ENCODE assay signal across 9 mouse cellular contexts in the genomic region with DNA sequence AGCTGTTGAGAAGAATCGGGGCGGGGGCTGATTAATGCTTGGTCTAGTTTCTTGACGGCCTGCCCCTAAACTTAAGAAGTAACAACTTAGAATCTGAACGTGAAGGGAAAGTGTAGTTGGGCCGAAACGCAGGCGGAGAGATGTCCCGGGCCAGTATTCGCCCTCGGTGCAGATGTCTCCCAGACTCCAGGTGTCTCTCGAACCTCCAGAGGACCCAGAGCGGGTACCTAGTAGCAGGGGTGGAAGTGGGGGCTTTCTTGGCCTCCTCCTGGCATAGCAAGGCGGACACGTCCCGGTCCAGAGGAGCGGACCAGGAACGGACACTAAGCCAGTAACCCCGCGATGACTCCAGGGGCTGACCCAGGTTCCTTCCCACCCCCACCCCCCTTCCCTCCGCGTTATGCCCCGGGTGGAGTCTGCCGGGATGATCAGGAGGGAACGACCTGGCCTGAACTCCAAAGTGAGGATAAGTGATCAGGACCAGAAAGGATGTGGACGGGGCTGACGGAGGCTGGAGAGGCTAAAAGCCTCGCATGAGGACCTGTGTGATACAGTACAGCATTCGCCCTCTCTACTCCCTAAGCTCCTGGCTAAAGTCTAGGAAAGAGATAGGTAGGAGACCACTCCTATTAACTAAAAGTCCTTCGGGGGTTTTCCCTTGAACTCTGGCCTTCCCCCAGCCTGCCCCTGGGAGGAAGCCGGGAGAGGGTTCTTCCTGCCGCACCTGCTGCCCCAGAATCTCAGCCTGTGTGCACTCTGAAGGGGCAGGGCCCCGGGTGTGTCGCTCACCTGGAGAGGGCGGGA. TPM values are rescaled to one million over a fixed set of nuclear protein-coding genes. Genes with fewer than 3 reads are reported as not detected.
DNase-seq lines count a peak whose midpoint lies in the region; ATAC-seq lines count a peak whose summit lies in the region.
"Had no signal": no experiment of that assay in that cellular context is flagged by ENCODE, and none has a peak within 500 bp of the region (broad histone marks: within the 10 kb centered on the region; RNA-seq: fewer than 3 reads in every experiment).

No protein-coding gene starts in this region.

- intact Hi-C loops in heart, postnatal 10 days (cut with DNase I): no loop called here
- intact Hi-C loops in left cerebral cortex, postnatal 10 days (cut with DNase I): no loop called here

- H3K27ac ChIP-seq in heart, embryonic 14.5 days (replicated peaks in 1 of 2; ENCODE audit: control insufficient read depth in 1 of 2, insufficient read depth in 1 of 2, low read depth in 2 of 2, low read length in 2 of 2): no peak overlapping the region
- no peak overlapping the region for H3K27ac ChIP-seq in hindbrain, embryonic 15.5 days (replicated peaks)
- no peak overlapping the region for H3K27ac ChIP-seq in midbrain, embryonic 14.5 days (replicated peaks; ENCODE audit: low read depth, low read length)

- peak overlapping the region; percentile 70; the same call in 1 of the 2 replicates for H3K9ac ChIP-seq in heart, embryonic 14.5 days (ENCODE audit: low read length)
- H3K9ac ChIP-seq in hindbrain, embryonic 15.5 days: no peak overlapping the region
- H3K9ac ChIP-seq in midbrain, embryonic 14.5 days (replicated peaks; ENCODE audit: low read length): no peak overlapping the region; the same call in 1 of the 2 replicates

- H3K36me3 ChIP-seq in heart, embryonic 14.5 days (ENCODE audit: control insufficient read depth, insufficient read depth, low read length): no peaks in the 10 kb centered on the region
- no peaks in the 10 kb centered on the region for H3K36me3 ChIP-seq in hindbrain, embryonic 15.5 days
- no peaks in the 10 kb centered on the region for H3K36me3 ChIP-seq in midbrain, embryonic 14.5 days (ENCODE audit: control insufficient read depth, insufficient read depth, low read length)

- no peaks in the 10 kb centered on the region for H3K9me3 ChIP-seq in heart, embryonic 14.5 days (ENCODE audit: control insufficient read depth, low read length)
- no peaks in the 10 kb centered on the region for H3K9me3 ChIP-seq in hindbrain, embryonic 15.5 days
- H3K9me3 ChIP-seq in midbrain, embryonic 14.5 days (ENCODE audit: control insufficient read depth, low read length): no peaks in the 10 kb centered on the region

- no peak for DNase-seq in heart, postnatal 10 days
- DNase-seq in MN1 (ENCODE audit: low spot score): peak; percentile 20
- DNase-seq in midbrain, embryonic 14.5 days: no peak
- no peak for DNase-seq in left cerebral cortex, postnatal 10 days (ENCODE audit: extremely low spot score in 1 of 2, low spot score in 2 of 2)
- DNase-seq in adrenal gland, adult (ENCODE audit: inconsistent age in 2 of 2, low spot score in 1 of 2): no peak

- peaks cover 29 to 34% of the 10 kb centered on the region in 2 experiments for H3K4me1 ChIP-seq in heart, embryonic 14.5 days (ENCODE audit: control insufficient read depth in 2 of 2, insufficient read depth in 2 of 2, low read length in 2 of 2)
- H3K4me1 ChIP-seq in hindbrain, embryonic 15.5 days (replicated peaks): peaks cover 23% of the 10 kb centered on the region
- H3K4me1 ChIP-seq in midbrain, embryonic 14.5 days (ENCODE audit: control insufficient read depth, insufficient read depth, low read length): peaks cover 6% of the 10 kb centered on the region

- peaks cover 6% of the 10 kb centered on the region; the same call in 1 of the 2 replicates for H3K27me3 ChIP-seq in heart, embryonic 14.5 days (ENCODE audit: control insufficient read depth, insufficient read depth, low read length)
- peaks cover 41% of the 10 kb centered on the region for H3K27me3 ChIP-seq in hindbrain, embryonic 15.5 days
- H3K27me3 ChIP-seq in midbrain, embryonic 14.5 days (ENCODE audit: control insufficient read depth, insufficient read depth, low read length): peaks cover 38% of the 10 kb centered on the region

- 7% methylated on average over 33 of the region's 34 CpGs for WGBS in heart, embryonic 14.5 days
- 4% methylated on average over 34 of the region's 34 CpGs for WGBS in hindbrain, embryonic 15.5 days
- WGBS in midbrain, embryonic 14.5 days: 5% methylated on average over 34 of the region's 34 CpGs

- peak overlapping the region; percentile 91 for H3K4me2 ChIP-seq in heart, embryonic 14.5 days (ENCODE audit: low read length)
- H3K4me2 ChIP-seq in hindbrain, embryonic 15.5 days: peak overlapping the region; percentile 86
- H3K4me2 ChIP-seq in midbrain, embryonic 14.5 days (ENCODE audit: low read length): peak overlapping the region; percentile 91

- H3K4me3 ChIP-seq in heart, embryonic 14.5 days (ENCODE audit: control insufficient read depth in 1 of 2, insufficient read depth in 1 of 2, low read depth in 1 of 2, low read length in 2 of 2): peak overlapping the region; percentile 60
- peak overlapping the region; percentile 45 for H3K4me3 ChIP-seq in hindbrain, embryonic 15.5 days
- peak overlapping the region; percentile 46; the same call in 1 of the 2 replicates for H3K4me3 ChIP-seq in midbrain, embryonic 14.5 days (replicated peaks; ENCODE audit: low read depth, low read length)

- ATAC-seq in heart, embryonic 14.5 days (ENCODE audit: insufficient number of reproducible peaks, insufficient read depth, low FRiP score, low read depth): no peak
- no peak for ATAC-seq in hindbrain, embryonic 15.5 days (ENCODE audit: low FRiP score, low read depth)
- no peak for ATAC-seq in midbrain, embryonic 14.5 days (ENCODE audit: low FRiP score, low TSS enrichment)
- ATAC-seq in granulocyte monocyte progenitor cell, adult 5-6 weeks (replicated peaks; ENCODE audit: poor library complexity, severe bottlenecking): no peak
- ATAC-seq: Patski had no signal

RNA-seq across cellular contexts. Expression of a gene that starts 1.1 kb away (rescaled TPM):
- 5.0 and 5.3 TPM in 2 replicates for polyA plus RNA-seq in heart, embryonic 14.5 days (2014; fragmentation: Nextera tagmentation; extraction: Ambion mirVana)
- total RNA-seq in heart, postnatal 10 days (2021): 1 to 10 TPM; 3.4 to 4.7 TPM
- 1.7 and 2.5 TPM in 2 replicates for polyA plus RNA-seq in hindbrain, embryonic 15.5 days (2015; fragmentation: Nextera tagmentation; extraction: Ambion mirVana)
- 1.1 and 1.9 TPM in 2 replicates for polyA plus RNA-seq in midbrain, embryonic 14.5 days (2014; fragmentation: Nextera tagmentation; extraction: Ambion mirVana)
- 1 to 10 TPM; 3.1 to 3.5 TPM for total RNA-seq in left cerebral cortex, postnatal 10 days (2021)
- total RNA-seq in granulocyte monocyte progenitor cell, adult 5-6 weeks (2014; fragmentation: Nextera tagmentation): 20.2 and 22.6 TPM in 2 replicates
- total RNA-seq in granulocyte monocyte progenitor cell, adult 5-6 weeks (2017): 13.7 and 19.6 TPM in 2 replicates

RNA-seq across cellular contexts. Expression of a gene that starts 19.8 kb away (rescaled TPM):
- 10.0 and 10.2 TPM in 2 replicates for polyA plus RNA-seq in heart, embryonic 14.5 days (2014; fragmentation: Nextera tagmentation; extraction: Ambion mirVana)
- total RNA-seq in heart, postnatal 10 days (2021): 10 to 100 TPM; 18.9 to 19.9 TPM
- 20.3 and 20.8 TPM in 2 replicates for polyA plus RNA-seq in hindbrain, embryonic 15.5 days (2015; fragmentation: Nextera tagmentation; extraction: Ambion mirVana)
- polyA plus RNA-seq in midbrain, embryonic 14.5 days (2014; fragmentation: Nextera tagmentation; extraction: Ambion mirVana): 11.6 and 12.1 TPM in 2 replicates
- total RNA-seq in left cerebral cortex, postnatal 10 days (2021): 1 to 10 TPM; 6.7 to 8.9 TPM
- not detected in 2 replicates for total RNA-seq in granulocyte monocyte progenitor cell, adult 5-6 weeks (2014; fragmentation: Nextera tagmentation)
- total RNA-seq in granulocyte monocyte progenitor cell, adult 5-6 weeks (2017): 0.15 and 0.22 TPM in 2 replicates

RNA-seq across cellular contexts. Expression of a gene that starts 56.3 kb away (rescaled TPM):
- polyA plus RNA-seq in heart, embryonic 14.5 days (2014; fragmentation: Nextera tagmentation; extraction: Ambion mirVana): not detected in 2 replicates
- not detected for total RNA-seq in heart, postnatal 10 days (2021)
- polyA plus RNA-seq in hindbrain, embryonic 15.5 days (2015; fragmentation: Nextera tagmentation; extraction: Ambion mirVana): 0.35 and 0.42 TPM in 2 replicates
- 0.84 TPM in 1 of 2 replicates, not detected in the other for polyA plus RNA-seq in midbrain, embryonic 14.5 days (2014; fragmentation: Nextera tagmentation; extraction: Ambion mirVana)
- 1 to 10 TPM in 1 of 2 experiments, under 1 TPM in 1; 0.54 to 1.1 TPM for total RNA-seq in left cerebral cortex, postnatal 10 days (2021)
- total RNA-seq in granulocyte monocyte progenitor cell, adult 5-6 weeks (2014; fragmentation: Nextera tagmentation): not detected in 2 replicates
- 1.4 and 1.5 TPM in 2 replicates for total RNA-seq in granulocyte monocyte progenitor cell, adult 5-6 weeks (2017)
- polyA plus RNA-seq: Patski had no signal

Comparison
In these comparisons a context has a peak if more than half of its experiments do, and no peak if none do; other contexts are left out.
1. RNA of a gene that starts 19.8 kb away (total RNA-seq): 18.9 to 19.9 TPM in heart, postnatal 10 days and 6.7 to 8.9 TPM in left cerebral cortex, postnatal 10 days; 0.15 to 0.22 TPM in granulocyte monocyte progenitor cell, adult 5-6 weeks; every median in the first group is over 4 times any median in the second.
2. Peak in every context shown above with its lines, with median percentiles within 50 percentile points of each other: H3K4me2 ChIP-seq and H3K4me3 ChIP-seq.